Mouse (Mus musculus): ENCODE results near the gene Hp1bp3. TPM values are rescaled to one million over a fixed set of nuclear protein-coding genes. Genes with fewer than 3 reads are reported as not detected.

Gene Hp1bp3
- polyA plus RNA-seq, 1 experiment from 2014 or later = 199 TPM

Other genes with a start within 250 kb of the Hp1bp3 start
- 48.7 and 54.1 TPM in 2 replicates for gene Eif4g3, start 223.3 kb upstream of the Hp1bp3 start, polyA plus RNA-seq (2015; fragmentation: Nextera tagmentation; extraction: Ambion mirVana)
- 16.7 and 20.3 TPM in 2 replicates for gene Sh2d5, start 34.1 kb downstream of the Hp1bp3 start, polyA plus RNA-seq (2015; fragmentation: Nextera tagmentation; extraction: Ambion mirVana)
- 3.4 and 4.0 TPM in 2 replicates for gene Kif17, start 34.1 kb downstream of the Hp1bp3 start, polyA plus RNA-seq (2015; fragmentation: Nextera tagmentation; extraction: Ambion mirVana)
- 201 and 208 TPM in 2 replicates for gene Ddost, start 88.4 kb downstream of the Hp1bp3 start, polyA plus RNA-seq (2015; fragmentation: Nextera tagmentation; extraction: Ambion mirVana)
- 95.4 and 103 TPM in 2 replicates for gene Pink1, start 110.0 kb downstream of the Hp1bp3 start, polyA plus RNA-seq (2015; fragmentation: Nextera tagmentation; extraction: Ambion mirVana)
- 4.4 and 4.8 TPM in 2 replicates for gene Cda, start 151.7 kb downstream of the Hp1bp3 start, polyA plus RNA-seq (2015; fragmentation: Nextera tagmentation; extraction: Ambion mirVana)
- 11.5 and 15.9 TPM in 2 replicates for gene Fam43b, start 180.2 kb downstream of the Hp1bp3 start, polyA plus RNA-seq (2015; fragmentation: Nextera tagmentation; extraction: Ambion mirVana)
- gene Mul1, start 218.4 kb downstream of the Hp1bp3 start, polyA plus RNA-seq (2015; fragmentation: Nextera tagmentation; extraction: Ambion mirVana) = 18.3 and 20.1 TPM in 2 replicates
- 18.2 and 18.7 TPM in 2 replicates for gene Camk2n1, start 238.0 kb downstream of the Hp1bp3 start, polyA plus RNA-seq (2015; fragmentation: Nextera tagmentation; extraction: Ambion mirVana)